Mouse (Mus musculus): ENCODE measurements at regions not wholly inside any gene's neighbourhood (a gene's known extent, or its start where the extent isn't known, plus 50 kb on each side); places are given as distances from the start of the nearest gene placed in this dataset.

GRCm38 (mm10) chr13:31172580-31172979, 198.6 kb downstream of the Gm5447 start:
- 98% methylated on average over 5 of the region's 5 CpGs for WGBS
- H3K27me3 ChIP-seq (ENCODE audit: insufficient read depth, low read length), result no peaks in the 10 kb centered on the region
- no peak for DNase-seq (ENCODE audit: low spot score)
- H3K4me1 ChIP-seq (ENCODE audit: insufficient read depth, low read length), result no peaks in the 10 kb centered on the region
- H3K36me3 ChIP-seq (ENCODE audit: insufficient read depth, low read length), result no peaks in the 10 kb centered on the region
- H3K4me3 ChIP-seq (ENCODE audit: low read depth, low read length), result no peak overlapping the region
- no peak for ATAC-seq (ENCODE audit: low FRiP score)
- TF ChIP-seq CTCF (IDR thresholded peaks at IDR 0.05), result no peak
- H3K9ac ChIP-seq (replicated peaks; ENCODE audit: low read length, poor library complexity, severe bottlenecking), result no peak overlapping the region
- H3K27ac ChIP-seq (ENCODE audit: low read depth, low read length), result no peak overlapping the region
- no peak overlapping the region for H3K4me2 ChIP-seq (ENCODE audit: low read depth, low read length, poor library complexity, severe bottlenecking)
- H3K9me3 ChIP-seq (ENCODE audit: low read length), result no peaks in the 10 kb centered on the region

DNA sequence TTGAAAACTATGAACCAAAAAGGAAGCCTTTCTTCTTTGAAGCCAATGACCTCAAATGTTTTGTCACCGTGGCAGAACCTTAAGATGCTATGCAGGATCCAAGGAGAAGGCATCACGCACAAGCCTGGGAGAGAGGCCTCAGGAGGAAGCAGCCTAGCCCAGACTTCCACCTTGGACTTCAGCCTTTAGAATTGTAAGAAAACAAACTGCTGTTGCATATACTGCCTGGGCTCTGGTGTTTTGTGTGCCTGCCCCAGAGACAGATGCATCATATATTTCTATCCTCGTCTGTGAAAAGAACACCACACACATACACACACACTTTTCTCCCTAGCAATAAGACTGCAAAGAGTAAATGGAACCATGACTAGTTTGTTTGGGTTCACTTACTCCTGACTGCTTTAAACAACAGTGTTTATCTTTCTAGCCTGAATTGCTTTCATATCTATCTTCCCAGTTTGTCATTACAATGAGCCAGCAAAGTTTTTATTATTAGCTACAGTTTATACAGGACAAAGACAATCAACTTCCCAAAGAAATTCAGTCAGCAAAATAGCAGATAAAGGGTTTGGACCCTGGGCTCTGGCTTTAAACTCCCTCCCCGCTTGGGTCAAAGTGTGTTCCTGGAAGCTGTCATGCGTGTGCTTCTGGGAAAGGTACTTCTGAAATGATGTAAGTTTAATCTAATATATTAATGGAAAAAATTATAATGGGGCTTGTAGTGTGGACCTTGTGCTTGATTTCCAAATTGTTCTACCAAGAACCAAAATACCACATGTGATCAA, 204.2 kb downstream of the Gm5447 start:
- Histone ChIP-seq H3K4me2 (ENCODE audit: low read depth, low read length, poor library complexity, severe bottlenecking) (no peak overlapping the region), H3K9ac (replicated peaks; ENCODE audit: low read length, poor library complexity, severe bottlenecking) (no peak overlapping the region), H3K27ac (ENCODE audit: low read depth, low read length) (no peak overlapping the region), H3K36me3 (ENCODE audit: insufficient read depth, low read length) (no peaks in the 10 kb centered on the region), H3K27me3 (ENCODE audit: insufficient read depth, low read length) (no peaks in the 10 kb centered on the region), H3K9me3 (ENCODE audit: low read length) (no peaks in the 10 kb centered on the region), H3K4me1 (ENCODE audit: insufficient read depth, low read length) (no peaks in the 10 kb centered on the region), H3K4me3 (ENCODE audit: low read depth, low read length) (no peak overlapping the region)
- no peak for TF ChIP-seq CTCF (IDR thresholded peaks at IDR 0.05)
- DNase-seq (ENCODE audit: low spot score) (no peak), ATAC-seq (ENCODE audit: low FRiP score) (no peak)
- WGBS, result 85% methylated on average over 5 of the region's 5 CpGs

DNA sequence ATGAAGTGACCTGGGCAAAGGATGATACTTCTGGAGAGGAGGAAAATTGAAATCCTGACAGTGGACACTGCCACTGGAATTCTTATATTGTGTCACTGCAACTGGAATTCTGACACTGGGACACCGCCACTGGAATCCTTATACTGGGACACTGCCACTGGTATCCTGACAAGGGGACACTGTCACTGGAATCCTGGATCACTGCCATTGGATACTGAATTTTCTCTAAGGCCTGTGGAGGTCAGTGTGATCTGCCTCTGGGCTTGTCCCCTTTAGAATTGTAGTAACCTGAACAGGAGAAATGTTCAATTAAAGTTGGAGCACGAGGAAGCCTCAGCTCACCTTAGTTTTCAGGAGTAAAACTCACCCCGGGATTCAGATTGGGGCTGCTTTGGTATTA, 205.0 kb downstream of the Gm5447 start:
- 77% methylated on average over 3 of the region's 3 CpGs for WGBS
- H3K9me3 ChIP-seq (ENCODE audit: low read length), result no peaks in the 10 kb centered on the region

GRCm38 (mm10) chr13:31179407-31180001, 205.5 kb downstream of the Gm5447 start:
- H3K4me2 ChIP-seq (ENCODE audit: low read depth, low read length, poor library complexity, severe bottlenecking), result no peak overlapping the region

More for the DNA sequence above, 205.0 kb downstream of the Gm5447 start:
- no peaks in the 10 kb centered on the region for H3K27me3 ChIP-seq (ENCODE audit: insufficient read depth, low read length)
- ATAC-seq (ENCODE audit: low FRiP score) (no peak), DNase-seq (ENCODE audit: low spot score) (no peak)
- H3K36me3 ChIP-seq (ENCODE audit: insufficient read depth, low read length), result no peaks in the 10 kb centered on the region
- H3K4me2 ChIP-seq (ENCODE audit: low read depth, low read length, poor library complexity, severe bottlenecking), result no peak overlapping the region
- H3K9ac ChIP-seq (replicated peaks; ENCODE audit: low read length, poor library complexity, severe bottlenecking), result no peak overlapping the region
- no peak overlapping the region for H3K27ac ChIP-seq (ENCODE audit: low read depth, low read length)
- no peaks in the 10 kb centered on the region for H3K4me1 ChIP-seq (ENCODE audit: insufficient read depth, low read length)
- TF ChIP-seq CTCF (IDR thresholded peaks at IDR 0.05), result no peak
- H3K4me3 ChIP-seq (ENCODE audit: low read depth, low read length), result no peak overlapping the region

GRCm38 (mm10) chr13:31181530-31181929, 207.5 kb downstream of the Gm5447 start:
- no peaks in the 10 kb centered on the region for H3K36me3 ChIP-seq (ENCODE audit: insufficient read depth, low read length)
- DNase-seq (ENCODE audit: low spot score) (no peak), ATAC-seq (ENCODE audit: low FRiP score) (no peak)
- H3K4me3 ChIP-seq (ENCODE audit: low read depth, low read length), result no peak overlapping the region
- H3K9me3 ChIP-seq (ENCODE audit: low read length), result no peaks in the 10 kb centered on the region
- no peak for TF ChIP-seq CTCF (IDR thresholded peaks at IDR 0.05)
- H3K9ac ChIP-seq (replicated peaks; ENCODE audit: low read length, poor library complexity, severe bottlenecking), result no peak overlapping the region
- H3K4me1 ChIP-seq (ENCODE audit: insufficient read depth, low read length), result no peaks in the 10 kb centered on the region
- WGBS, result 80% methylated on average over 5 of the region's 5 CpGs
- no peaks in the 10 kb centered on the region for H3K27me3 ChIP-seq (ENCODE audit: insufficient read depth, low read length)
- no peak overlapping the region for H3K4me2 ChIP-seq (ENCODE audit: low read depth, low read length, poor library complexity, severe bottlenecking)
- no peak overlapping the region for H3K27ac ChIP-seq (ENCODE audit: low read depth, low read length)

More at GRCm38 (mm10) chr13:31179407-31180001, 205.5 kb downstream of the Gm5447 start:
- 46% methylated on average over 12 of the region's 12 CpGs for WGBS
- no peaks in the 10 kb centered on the region for H3K27me3 ChIP-seq (ENCODE audit: insufficient read depth, low read length)
- no peak overlapping the region for H3K4me3 ChIP-seq (ENCODE audit: low read depth, low read length)
- H3K36me3 ChIP-seq (ENCODE audit: insufficient read depth, low read length), result no peaks in the 10 kb centered on the region
- peak; percentile 18 for DNase-seq (ENCODE audit: low spot score)
- H3K27ac ChIP-seq (ENCODE audit: low read depth, low read length), result no peak overlapping the region
- no peaks in the 10 kb centered on the region for H3K4me1 ChIP-seq (ENCODE audit: insufficient read depth, low read length)
- no peak overlapping the region for H3K9ac ChIP-seq (replicated peaks; ENCODE audit: low read length, poor library complexity, severe bottlenecking)
- no peaks in the 10 kb centered on the region for H3K9me3 ChIP-seq (ENCODE audit: low read length)
- ATAC-seq (ENCODE audit: low FRiP score), result no peak
- TF ChIP-seq CTCF (IDR thresholded peaks at IDR 0.05), result no peak

All from midbrain, postnatal 0 days (tissue).